Mouse (Mus musculus) limb, embryonic 11.5 days (tissue): ENCODE measurements around the gene Aoc3. TPM values are rescaled to one million over a fixed set of nuclear protein-coding genes. Genes with fewer than 3 reads are reported as not detected.
A peak's percentile ranks its signal among the peaks of the same experiment; 100 is the strongest.
"Not testable (repeated sequence)": the region's sequence is repeated elsewhere in the genome, so short reads cannot be mapped to it uniquely, and the experiment has no call there.

Source experiments
- ATAC-seq: fragments of 200-750 bp; cut with Nextera tagmentation; 2 replicates; pipeline ENCODE4 v1.8.0; 2017; ENCODE audit warnings: low read depth; ENCODE audit not compliant: insufficient number of reproducible peaks, low FRiP score, low TSS enrichment
- DNase-seq: peaks from one replicate; pipeline ENCODE4 v3.0.0-alpha.2; 2015; ENCODE audit warnings: low spot score
- H3K27ac ChIP-seq: fragments of 300-500 bp; sonication (generic); replicated peaks from 2 replicates; pipeline ENCODE4 v1.5.1; 2014; ENCODE audit warnings: low read depth, mild to moderate bottlenecking, low read length
- H3K27me3 ChIP-seq: fragments of 300-500 bp; sonication (generic); 2 replicates; pipeline ENCODE4 v1.6.1; 2014; ENCODE audit warnings: mild to moderate bottlenecking, low read length, mixed read lengths; ENCODE audit not compliant: control insufficient read depth, insufficient read depth
- H3K36me3 ChIP-seq: fragments of 300-500 bp; sonication (generic); 2 replicates; pipeline ENCODE4 v1.6.1; 2014; ENCODE audit warnings: mild to moderate bottlenecking, low read length, moderate library complexity, mixed read lengths; ENCODE audit not compliant: control insufficient read depth, insufficient read depth
- H3K4me1 ChIP-seq: fragments of 300-500 bp; sonication (generic); 2 replicates; pipeline ENCODE4 v1.6.1; 2014; ENCODE audit warnings: low read length, mixed read lengths; ENCODE audit not compliant: control insufficient read depth, insufficient read depth
- H3K4me2 ChIP-seq: fragments of 300-500 bp; sonication (generic); 2 replicates; pipeline ENCODE4 v1.6.1; 2014; ENCODE audit warnings: low read depth, mild to moderate bottlenecking, moderate library complexity; ENCODE audit not compliant: severe bottlenecking
- H3K4me3 ChIP-seq: fragments of 300-500 bp; sonication (generic); 2 replicates; pipeline ENCODE4 v1.5.1; 2014; ENCODE audit warnings: low read depth, low read length
- H3K9ac ChIP-seq: fragments of 300-500 bp; sonication (generic); 2 replicates; pipeline ENCODE4 v1.6.1; 2014; ENCODE audit warnings: mild to moderate bottlenecking, low read length
- H3K9me3 ChIP-seq: fragments of 300-500 bp; sonication (generic); 2 replicates; pipeline ENCODE4 v1.6.1; 2016; ENCODE audit warnings: low read length; ENCODE audit not compliant: control insufficient read depth
- WGBS: fragments of 180-500 bp; shearing (Covaris S2); extraction: QIAGEN DNeasy Blood & Tissue Kit; methylation state at CpG from one replicate; pipeline ENCODE4 v1.1.7; 2014; 5-methylcytosine and 5-hydroxymethylcytosine counted together
- polyA plus RNA-seq: library from polyadenylated mRNA; unstranded; fragments of >200 nt; fragmentation: Nextera tagmentation; extraction: Ambion mirVana; gene quantifications from 2 replicates; pipeline ENCODE4 v1.2.1, GENCODE M21; 2014

Gene Aoc3
- polyA plus RNA-seq, 1 experiment from 2014 or later: not detected

- ATAC-seq: peak; percentile 58; the same call in 1 of the 2 replicates
- under 1% methylated on average over 17 of the region's 17 CpGs for WGBS
- no peaks in the 10 kb centered on the region for H3K27me3 ChIP-seq
Measured at GRCm38 (mm10) chr11:101316501-101316917, 13.9 kb upstream of the Aoc3 start.

GRCm38 (mm10) chr11:101323609-101324008, 6.8 kb upstream of the Aoc3 start:
- H3K27ac ChIP-seq: no peak overlapping the region
- peaks cover 32% of the 10 kb centered on the region for H3K36me3 ChIP-seq
- H3K4me2 ChIP-seq: no peak overlapping the region
- DNase-seq (peak; percentile 81), ATAC-seq (no peak)
- H3K9me3 ChIP-seq: no peaks in the 10 kb centered on the region
- WGBS: 20% methylated on average over 4 of the region's 4 CpGs
- H3K4me1 ChIP-seq: no peaks in the 10 kb centered on the region
- no peaks in the 10 kb centered on the region for H3K27me3 ChIP-seq
- H3K9ac ChIP-seq: no peak overlapping the region
- H3K4me3 ChIP-seq: no peak overlapping the region

More at GRCm38 (mm10) chr11:101316501-101316917, 13.9 kb upstream of the Aoc3 start:
- Histone ChIP-seq H3K27ac (peak overlapping the region; percentile 42; the same call in 1 of the 2 replicates), H3K36me3 (peaks cover 15% of the 10 kb centered on the region), H3K4me1 (peaks cover 9% of the 10 kb centered on the region), H3K9me3 (no peaks in the 10 kb centered on the region), H3K9ac (peak overlapping the region; percentile 89), H3K4me2 (peak overlapping the region; percentile 87), H3K4me3 (peak overlapping the region; percentile 97)
- DNase-seq: peak; percentile 36

- H3K4me1 ChIP-seq: no peaks in the 10 kb centered on the region
- H3K27ac ChIP-seq: no peak within 1 kb of the TSS
- DNase-seq (no peak), ATAC-seq (no peak)
- H3K36me3 ChIP-seq: peaks cover 28% of the 10 kb centered on the region
- no peak within 1 kb of the TSS for H3K9ac ChIP-seq
- no peaks in the 10 kb centered on the region for H3K27me3 ChIP-seq
- WGBS: 92% methylated on average over 5 of the region's 5 CpGs
- no peaks in the 10 kb centered on the region for H3K9me3 ChIP-seq
- H3K4me3 ChIP-seq: no peak within 1 kb of the TSS
- no peak within 1 kb of the TSS for H3K4me2 ChIP-seq
Measured at GRCm38 (mm10) chr11:101324763-101325162, 5.6 kb upstream of the Aoc3 start, which contains the start of gene Aoc2. Aoc2 (plus strand) TSS chr11:101325063.

GRCm38 (mm10) chr11:101325201-101325600, 5.2 kb upstream of the Aoc3 start:
- not testable (repeated sequence) for H3K27ac ChIP-seq, H3K9ac ChIP-seq, H3K4me3 ChIP-seq, DNase-seq, H3K4me1 ChIP-seq, ATAC-seq, H3K27me3 ChIP-seq, H3K9me3 ChIP-seq, H3K4me2 ChIP-seq
- H3K36me3 ChIP-seq: peaks cover 28% of the 10 kb centered on the region
- WGBS: 91% methylated on average over 11 of the region's 11 CpGs

GRCm38 (mm10) chr11:101326147-101326546, 4.3 kb upstream of the Aoc3 start:
- H3K27ac ChIP-seq: no peak overlapping the region
- no peak overlapping the region for H3K4me2 ChIP-seq
- peaks cover 21% of the 10 kb centered on the region for H3K36me3 ChIP-seq
- H3K9me3 ChIP-seq: no peaks in the 10 kb centered on the region
- H3K4me1 ChIP-seq: no peaks in the 10 kb centered on the region
- H3K27me3 ChIP-seq: no peaks in the 10 kb centered on the region
- 85% methylated on average over 11 of the region's 11 CpGs for WGBS
- H3K4me3 ChIP-seq: no peak overlapping the region
- no peak for DNase-seq
- ATAC-seq: no peak
- H3K9ac ChIP-seq: no peak overlapping the region

- Histone ChIP-seq H3K4me2 (no peak overlapping the region), H3K27me3 (no peaks in the 10 kb centered on the region), H3K36me3 (peaks cover 14% of the 10 kb centered on the region), H3K9ac (no peak overlapping the region), H3K4me1 (no peaks in the 10 kb centered on the region), H3K27ac (no peak overlapping the region), H3K9me3 (no peaks in the 10 kb centered on the region), H3K4me3 (no peak overlapping the region)
- DNase-seq (no peak), ATAC-seq (no peak)
- WGBS: 47% methylated on average over 3 of the region's 3 CpGs
Measured at GRCm38 (mm10) chr11:101327311-101327710, 3.1 kb upstream of the Aoc3 start.

GRCm38 (mm10) chr11:101328941-101329635, 1.3 kb upstream of the Aoc3 start:
- Histone ChIP-seq H3K4me3 (no peak overlapping the region), H3K4me1 (peaks cover 4% of the 10 kb centered on the region; the same call in 1 of the 2 replicates), H3K4me2 (no peak overlapping the region), H3K27ac (no peak overlapping the region), H3K9me3 (no peaks in the 10 kb centered on the region), H3K36me3 (peaks cover 8% of the 10 kb centered on the region), H3K27me3 (no peaks in the 10 kb centered on the region), H3K9ac (no peak overlapping the region)
- DNase-seq (no peak), ATAC-seq (no peak)
- 85% methylated on average over 6 of the region's 6 CpGs for WGBS

- not testable (repeated sequence) for H3K4me1 ChIP-seq, ATAC-seq, H3K27ac ChIP-seq, H3K36me3 ChIP-seq, H3K9me3 ChIP-seq, DNase-seq, H3K9ac ChIP-seq, H3K4me2 ChIP-seq, H3K4me3 ChIP-seq, H3K27me3 ChIP-seq
- 78% methylated on average over 6 of the region's 6 CpGs for WGBS
Measured at GRCm38 (mm10) chr11:101330961-101331360, 556 bp downstream of the Aoc3 start.
